Mouse (Mus musculus) spleen, adult 2 months (tissue): Measurements from ENCODE around the gene Gm20425.

ENCODE experiments used
- CTCF ChIP-seq: fragments of 200-500 bp; IDR thresholded peaks from 2 replicates; pipeline ENCODE4 v1.5.1; 2011; ENCODE audit warnings: mild to moderate bottlenecking, inconsistent platforms; ENCODE audit not compliant: insufficient read depth, insufficient read length, insufficient replicate concordance; ENCODE audit errors: extremely low read depth
- POLR2A ChIP-seq: fragments of 200-500 bp; IDR thresholded peaks from 2 replicates; pipeline ENCODE4 v1.6.1; 2011; ENCODE audit warnings: low read depth, low read length, inconsistent platforms

- TF ChIP-seq CTCF (no peak), POLR2A (no peak)
These were observed 66.3 kb downstream of the Gm20425 start for GRCm38 (mm10) chr9:103163806-103164205.
